Mouse (Mus musculus): ENCODE results near the gene Bnip1. TPM values are rescaled to one million over a fixed set of nuclear protein-coding genes. Genes with fewer than 3 reads are reported as not detected.

Bnip1 gene
- total and polyA plus RNA-seq, 3 experiments, result 50.9 to 59.6 (median 54.6) TPM

DNA sequence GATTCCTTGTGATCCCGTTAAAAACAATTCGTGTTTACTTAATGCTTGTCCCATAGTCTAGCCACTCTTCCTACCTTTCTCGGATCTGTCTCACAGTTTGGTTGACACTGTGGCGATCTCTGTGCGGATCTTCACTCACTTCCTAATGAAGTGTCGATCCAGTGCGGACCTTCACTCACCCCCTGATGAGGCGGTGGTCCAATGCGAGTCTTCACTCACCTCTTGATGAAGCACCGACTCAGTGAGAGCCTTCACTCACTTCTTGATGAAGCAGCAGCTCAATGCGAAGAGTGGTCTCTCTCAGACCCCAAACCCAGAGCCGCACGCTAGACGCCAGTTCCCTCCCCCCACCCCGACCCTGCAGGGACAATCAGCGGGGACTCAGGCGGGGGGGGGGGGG lies 45.3 kb downstream of the Bnip1 start:
- TF ChIP-seq E2F4 (IDR thresholded peaks at IDR 0.05; ENCODE audit: insufficient replicate concordance, low read depth, low read length) (no peak), POLR2AphosphoS2 (IDR thresholded peaks at IDR 0.05; ENCODE audit: low read depth, low read length) (no peak)
- in situ Hi-C loops (cut with MboI; ENCODE audit: low pct_ligation_motif_present, low pct_unique_long_range_greater_than_20kb, low sequenced_read_pairs) (no loop called here), dilution Hi-C loops (cut with MboI; ENCODE audit: extremely low pct_ligation_motif_present, extremely low pct_unique_long_range_greater_than_20kb, low sequenced_read_pairs) (no loop called here)
- Histone ChIP-seq H3K79me2 (replicated peaks; ENCODE audit: control insufficient read depth, extremely low read depth, insufficient read depth, poor library complexity, severe bottlenecking) (no peaks in the 10 kb centered on the region), H3K9me3 (replicated peaks; ENCODE audit: low read length) (peaks cover 3% of the 10 kb centered on the region), H3K9ac (ENCODE audit: insufficient read depth, low read depth) (no peak overlapping the region), H3K36me3 (replicated peaks in 1 of 2; ENCODE audit: control insufficient read depth in 1 of 2, insufficient read depth in 1 of 2, low read length in 1 of 2) (no peaks in the 10 kb centered on the region), H3K4me1 (ENCODE audit: control insufficient read depth in 1 of 2, insufficient read depth in 2 of 2) (no peaks in the 10 kb centered on the region), H3K4me2 (ENCODE audit: insufficient read depth, low read depth, poor library complexity, severe bottlenecking) (no peak overlapping the region), H3K4me3 (replicated peaks in 1 of 3; ENCODE audit: low read depth in 2 of 3, low read length in 2 of 3, poor library complexity in 1 of 3) (no peak overlapping the region), H3K27ac (ENCODE audit: insufficient read depth, low read depth) (no peak overlapping the region), H3K27me3 (replicated peaks) (no peaks in the 10 kb centered on the region)
- DNase-seq (ENCODE audit: extremely low read depth), result no peak

GRCm38 (mm10) chr17:26833806-26834205 lies 52.9 kb downstream of the Bnip1 start:
- DNase-seq (ENCODE audit: extremely low read depth), result no peak
- dilution Hi-C loops (cut with MboI; ENCODE audit: extremely low pct_ligation_motif_present, extremely low pct_unique_long_range_greater_than_20kb, low sequenced_read_pairs), result no loop called here
- TF ChIP-seq CHD2 (IDR thresholded peaks at IDR 0.05; ENCODE audit: low read length) (no peak), MAX (IDR thresholded peaks at IDR 0.05; ENCODE audit: low read length) (no peak), HCFC1 (IDR thresholded peaks at IDR 0.05; ENCODE audit: low read depth, low read length) (no peak), BHLHE40 (IDR thresholded peaks at IDR 0.05; ENCODE audit: low read depth, low read length) (no peak), CHD1 (IDR thresholded peaks at IDR 0.05; ENCODE audit: low read depth, low read length) (no peak), MAZ (IDR thresholded peaks at IDR 0.05; ENCODE audit: low read depth, low read length) (no peak), POLR2A (IDR thresholded peaks at IDR 0.05; ENCODE audit: low read depth, low read length) (no peak), RAD21 (IDR thresholded peaks at IDR 0.05; ENCODE audit: low read depth, low read length) (no peak)
- Histone ChIP-seq H3K36me3 (replicated peaks in 1 of 2; ENCODE audit: control insufficient read depth in 1 of 2, insufficient read depth in 1 of 2, low read length in 1 of 2) (no peaks in the 10 kb centered on the region), H3K27me3 (replicated peaks) (no peaks in the 10 kb centered on the region), H3K9ac (ENCODE audit: insufficient read depth, low read depth) (no peak overlapping the region), H3K4me3 (replicated peaks in 1 of 3; ENCODE audit: low read depth in 2 of 3, low read length in 2 of 3, poor library complexity in 1 of 3) (no peak overlapping the region), H3K4me1 (ENCODE audit: control insufficient read depth in 1 of 2, insufficient read depth in 2 of 2) (peaks cover 4% of the 10 kb centered on the region in 2 experiments), H3K79me2 (replicated peaks; ENCODE audit: control insufficient read depth, extremely low read depth, insufficient read depth, poor library complexity, severe bottlenecking) (no peaks in the 10 kb centered on the region), H3K4me2 (ENCODE audit: insufficient read depth, low read depth, poor library complexity, severe bottlenecking) (no peak overlapping the region), H3K27ac (ENCODE audit: insufficient read depth, low read depth) (no peak overlapping the region), H3K9me3 (replicated peaks; ENCODE audit: low read length) (peaks cover 1% of the 10 kb centered on the region)
- in situ Hi-C loops (cut with MboI; ENCODE audit: low pct_ligation_motif_present, low pct_unique_long_range_greater_than_20kb, low sequenced_read_pairs), result no loop called here

- in situ Hi-C loops (cut with MboI; ENCODE audit: low pct_ligation_motif_present, low pct_unique_long_range_greater_than_20kb, low sequenced_read_pairs) (no loop called here), dilution Hi-C loops (cut with MboI; ENCODE audit: extremely low pct_ligation_motif_present, extremely low pct_unique_long_range_greater_than_20kb, low sequenced_read_pairs) (no loop called here)
- Histone ChIP-seq H3K27me3 (replicated peaks) (no peaks in the 10 kb centered on the region), H3K9ac (ENCODE audit: insufficient read depth, low read depth) (no peak overlapping the region), H3K9me3 (replicated peaks; ENCODE audit: low read length) (peaks cover 7% of the 10 kb centered on the region), H3K36me3 (replicated peaks in 1 of 2; ENCODE audit: control insufficient read depth in 1 of 2, insufficient read depth in 1 of 2, low read length in 1 of 2) (no peaks in the 10 kb centered on the region), H3K79me2 (replicated peaks; ENCODE audit: control insufficient read depth, extremely low read depth, insufficient read depth, poor library complexity, severe bottlenecking) (no peaks in the 10 kb centered on the region), H3K4me3 (replicated peaks in 1 of 3; ENCODE audit: low read depth in 2 of 3, low read length in 2 of 3, poor library complexity in 1 of 3) (no peak overlapping the region), H3K4me2 (ENCODE audit: insufficient read depth, low read depth, poor library complexity, severe bottlenecking) (no peak overlapping the region), H3K4me1 (ENCODE audit: control insufficient read depth in 1 of 2, insufficient read depth in 2 of 2) (peaks cover 4% of the 10 kb centered on the region in 2 experiments), H3K27ac (ENCODE audit: insufficient read depth, low read depth) (no peak overlapping the region)
- DNase-seq (ENCODE audit: extremely low read depth), result no peak
- TF ChIP-seq PAX5 (IDR thresholded peaks at IDR 0.05; ENCODE audit: low read length) (no peak), USF2 (conservative IDR thresholded peaks at IDR 0.05; ENCODE audit: low read depth, low read length) (no peak), EP300 (IDR thresholded peaks at IDR 0.05; ENCODE audit: low read length) (no peak)
Measured at GRCm38 (mm10) chr17:26834302-26834965, 53.6 kb downstream of the Bnip1 start.

Data from CH12.LX (cell line).